Mouse (Mus musculus) inflammation-experienced regulatory T-cells, adult 6 months (primary cell): Measurements from ENCODE around the gene Tlr12. TPM values are rescaled to one million over a fixed set of nuclear protein-coding genes. Genes with fewer than 3 reads are reported as not detected.
"Not testable (repeated sequence)": the region's sequence is repeated elsewhere in the genome, so short reads cannot be mapped to it uniquely, and the experiment has no call there.

Experiments used
- ATAC-seq: one replicate; pipeline ENCODE4 v1.8.0; 2017
- polyA plus RNA-seq, 3 experiments: library from polyadenylated mRNA; unstranded; fragments of 100-300 nt; shearing (Covaris generic); gene quantifications; one replicate each; pipeline ENCODE4 v1.2.1; 2017

Tlr12 gene
- under 1 TPM; 0.31 to 0.92 (median 0.38) TPM for polyA plus RNA-seq

DNA sequence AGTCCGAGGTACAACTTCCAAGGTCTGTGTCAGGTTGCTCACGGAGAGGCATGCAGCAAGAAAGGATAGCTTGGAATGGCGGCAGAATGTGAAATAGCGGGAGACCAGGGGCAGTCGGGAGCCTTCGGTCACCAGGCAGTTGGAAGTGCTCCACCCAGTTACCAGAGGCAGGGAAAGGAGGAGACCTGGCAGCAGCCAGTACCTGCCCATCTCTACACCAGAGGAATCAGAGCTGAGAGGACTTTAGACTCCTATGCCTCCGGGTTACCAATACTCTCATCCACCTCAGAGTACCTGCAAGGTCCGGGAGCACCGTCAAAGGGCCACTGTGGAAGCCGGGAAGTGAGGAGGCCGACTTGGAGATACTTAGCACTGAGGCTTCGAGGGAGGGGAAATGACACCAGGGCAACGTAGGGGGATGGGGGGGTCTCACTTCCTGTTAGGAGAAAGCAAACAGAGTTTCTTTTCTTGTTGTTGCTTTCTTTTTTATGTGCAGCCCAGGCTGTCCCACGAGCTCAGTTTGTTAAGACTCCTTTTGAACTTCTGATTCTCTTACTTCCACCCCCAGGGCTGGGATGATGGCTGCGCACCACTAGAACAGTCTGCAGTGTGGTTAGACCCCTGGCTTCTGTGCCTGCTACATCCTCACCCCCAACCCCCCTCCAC, at the start of gene Tlr12:
Gene Tlr12, minus strand, starts transcription at position 374 of the 666 bp plus-strand sequence.
- ATAC-seq, result peak; percentile 65

GRCm38 (mm10) chr4:128667195-128667594, 48.8 kb upstream of the Tlr12 start:
- ATAC-seq, result not testable (repeated sequence)

DNA sequence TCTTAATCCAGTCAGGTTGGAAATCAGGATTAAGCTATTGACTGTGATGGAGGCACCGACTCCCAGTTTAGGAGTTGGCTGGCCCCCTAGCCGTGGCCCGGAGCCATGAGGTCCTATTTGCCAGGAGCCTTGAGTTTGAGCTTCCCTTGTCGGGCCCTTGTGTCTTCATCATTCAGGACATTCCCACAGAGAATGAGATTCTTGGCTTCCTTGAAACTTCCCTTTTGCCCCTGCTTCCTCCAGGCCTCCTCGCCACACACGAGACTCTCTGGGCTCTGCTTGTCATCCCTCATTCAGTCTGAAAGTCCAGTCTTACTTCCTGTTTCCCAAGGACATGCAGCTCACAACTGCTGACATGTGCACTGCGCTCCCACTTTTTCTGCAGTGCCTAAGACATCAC, 47.9 kb upstream of the Tlr12 start:
- ATAC-seq, result not testable (repeated sequence)

DNA sequence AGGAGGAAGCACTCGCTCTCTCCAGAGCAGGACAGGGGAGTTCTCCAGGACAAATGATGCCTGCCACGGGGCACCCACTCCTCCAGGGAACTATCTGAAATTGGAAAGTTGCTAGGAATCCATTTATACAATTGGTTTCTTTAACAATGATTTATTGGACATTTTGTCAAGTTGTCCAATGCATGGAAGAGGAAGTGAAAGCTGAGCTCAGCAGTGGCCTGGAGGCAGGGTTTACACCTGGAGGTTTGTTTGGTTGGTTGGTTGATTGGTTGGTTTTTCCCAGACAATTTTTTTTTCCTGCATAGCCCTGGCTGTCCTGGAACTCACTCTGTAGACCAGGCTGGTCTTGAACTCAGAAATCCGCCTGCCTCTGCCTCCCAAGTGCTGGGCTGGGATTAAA, 45.6 kb upstream of the Tlr12 start:
- no peak for ATAC-seq

GRCm38 (mm10) chr4:128661063-128661462, 42.6 kb upstream of the Tlr12 start:
- no peak for ATAC-seq

- ATAC-seq, result no peak
Observed at GRCm38 (mm10) chr4:128660196-128660595, 41.8 kb upstream of the Tlr12 start.

DNA sequence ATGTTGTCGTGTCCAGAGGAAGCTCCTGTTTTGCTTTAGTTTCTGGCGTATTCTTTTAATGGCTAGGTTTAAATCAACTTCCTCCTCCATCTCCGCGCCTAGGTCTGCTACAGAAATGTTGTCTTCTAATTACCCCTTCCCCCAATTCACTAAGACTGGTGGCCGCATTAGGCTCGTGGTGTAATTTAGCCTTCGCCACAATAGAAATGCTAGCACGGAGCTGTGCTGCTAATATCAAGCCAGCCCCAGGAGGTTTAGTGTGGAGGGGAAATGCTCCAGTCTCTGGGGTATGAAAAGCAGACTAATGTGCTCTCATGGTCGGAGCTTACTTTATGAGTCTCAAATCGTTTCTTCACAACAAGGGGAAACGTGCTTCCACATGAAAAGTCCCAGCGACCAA, 37.0 kb upstream of the Tlr12 start:
- ATAC-seq, result no peak

GRCm38 (mm10) chr4:128654505-128655381, 36.3 kb upstream of the Tlr12 start, which contains the start of gene Phc2:
Phc2 (plus strand) TSS chr4:128654702.
- ATAC-seq, result peak; percentile 98

- ATAC-seq, result no peak
Observed at GRCm38 (mm10) chr4:128652584-128653298, 34.3 kb upstream of the Tlr12 start.

- ATAC-seq, result no peak
Observed at GRCm38 (mm10) chr4:128651530-128651929, 33.1 kb upstream of the Tlr12 start.

GRCm38 (mm10) chr4:128648567-128649255, 30.3 kb upstream of the Tlr12 start:
- ATAC-seq, result no peak

DNA sequence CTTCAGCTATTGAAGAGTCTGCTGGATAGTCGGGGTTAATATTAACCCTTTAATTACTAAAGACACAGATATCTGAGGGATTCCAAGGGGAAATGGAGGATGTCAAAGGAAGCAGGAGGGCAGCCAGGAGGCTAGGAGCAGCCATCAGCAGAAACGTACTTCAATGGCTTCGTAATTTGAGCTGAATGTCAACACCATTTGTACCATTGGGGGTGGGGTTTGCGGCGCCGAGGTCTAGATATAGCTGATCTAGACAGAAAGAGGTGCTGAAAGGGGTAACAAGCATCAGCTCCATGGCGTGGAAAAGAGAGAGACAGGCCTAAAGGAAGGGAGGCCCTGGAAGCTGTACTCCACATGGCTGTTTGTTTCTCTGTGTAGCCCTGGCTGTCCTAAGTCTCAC, 28.3 kb upstream of the Tlr12 start:
- ATAC-seq, result no peak

GRCm38 (mm10) chr4:128645896-128646295, 27.5 kb upstream of the Tlr12 start:
- ATAC-seq, result no peak

GRCm38 (mm10) chr4:128641766-128642717, 23.6 kb upstream of the Tlr12 start:
- no peak for ATAC-seq

GRCm38 (mm10) chr4:128638265-128638923, 20.0 kb upstream of the Tlr12 start:
- no peak for ATAC-seq

GRCm38 (mm10) chr4:128637250-128637649, 18.8 kb upstream of the Tlr12 start:
- ATAC-seq, result no peak

- ATAC-seq, result no peak
Observed at GRCm38 (mm10) chr4:128635894-128636585, 17.6 kb upstream of the Tlr12 start.

GRCm38 (mm10) chr4:128635451-128635850, 17.0 kb upstream of the Tlr12 start:
- no peak for ATAC-seq

- no peak for ATAC-seq
Observed at GRCm38 (mm10) chr4:128621109-128621508, 2.7 kb upstream of the Tlr12 start.

GRCm38 (mm10) chr4:128620572-128620971, 2.2 kb upstream of the Tlr12 start:
- ATAC-seq, result no peak
